Mouse (Mus musculus) testis, adult 2 months (tissue): ENCODE measurements around the gene Sox5.

Source experiments
- CTCF ChIP-seq: fragments of 200-500 bp; IDR thresholded peaks from 2 replicates; pipeline ENCODE4 v1.5.1; 2012; ENCODE audit warnings: low read depth, mild to moderate bottlenecking, inconsistent platforms, low read length, moderate library complexity; ENCODE audit not compliant: control insufficient read depth, insufficient read depth, insufficient replicate concordance
- POLR2A ChIP-seq: fragments of 200-500 bp; IDR thresholded peaks from 2 replicates; pipeline ENCODE4 v1.6.1; 2012; ENCODE audit warnings: low read depth, mild to moderate bottlenecking, inconsistent platforms, low read length, moderate library complexity; ENCODE audit not compliant: control insufficient read depth

DNA sequence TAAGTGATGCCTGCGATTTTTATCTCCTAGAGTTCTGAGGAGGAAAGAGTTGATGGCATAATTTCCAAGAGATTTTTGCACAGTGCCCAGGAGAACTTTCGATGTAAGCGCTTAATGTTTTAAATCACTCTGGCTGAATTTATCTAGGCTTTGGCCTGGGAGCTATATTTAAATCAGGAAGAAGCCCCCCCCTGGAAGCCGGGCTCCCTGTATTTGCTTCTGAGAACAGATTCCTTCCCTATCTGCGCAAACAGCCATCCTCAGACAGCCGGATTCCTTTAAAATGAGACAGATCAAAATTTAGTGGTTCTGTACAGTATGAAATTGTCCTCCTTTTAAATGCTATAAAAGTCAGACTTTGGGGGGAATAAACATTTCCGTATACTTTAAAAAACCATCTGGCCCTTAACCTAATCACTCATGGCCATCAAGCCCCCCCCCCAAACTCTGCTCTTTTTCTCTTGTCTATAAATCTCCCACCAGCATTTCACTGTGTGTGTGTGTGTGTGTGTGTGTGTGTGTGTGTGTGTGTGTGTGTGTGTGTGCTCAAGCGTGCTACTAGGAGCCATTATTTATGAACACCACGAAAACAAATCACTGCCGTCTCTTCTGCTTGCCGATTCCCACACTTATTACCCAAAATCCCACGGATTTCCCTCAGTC, 1.7 kb downstream of the Sox5 start:
- TF ChIP-seq CTCF = no peak
- TF ChIP-seq POLR2A = no peak
